Mouse (Mus musculus): Measurements from ENCODE around the gene Tmx1.

Tmx1 gene

GRCm38 (mm10) chr12:70452726-70453645 lies at the start of gene Tmx1:
Gene Tmx1, plus strand, starts transcription at chr12:70453095.
- peak; percentile 97 for DNase-seq

- no peak for DNase-seq
Measured at GRCm38 (mm10) chr12:70404327-70404726, 48.6 kb upstream of the Tmx1 start.

DNA sequence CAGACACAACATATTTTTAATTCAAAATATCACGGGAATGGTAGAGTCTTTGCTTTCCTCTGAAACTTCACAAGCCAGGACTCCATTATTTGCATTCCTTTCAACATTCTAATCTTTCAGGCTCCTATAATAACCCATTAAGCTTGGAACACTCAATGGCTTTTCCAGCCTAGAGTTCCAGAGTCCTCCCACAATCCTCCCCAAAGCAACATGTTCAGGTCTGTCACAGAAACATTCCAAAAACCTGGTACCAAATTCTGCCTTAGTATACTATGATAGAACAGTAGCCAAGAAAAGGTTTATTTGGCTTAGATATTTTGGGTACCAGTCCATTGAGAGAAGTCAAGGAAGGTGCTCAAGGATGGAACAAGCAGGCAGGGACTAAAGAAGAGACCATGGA lies 44.5 kb upstream of the Tmx1 start:
- no peak for DNase-seq

- no peak for DNase-seq
Measured at GRCm38 (mm10) chr12:70409600-70409999, 43.3 kb upstream of the Tmx1 start.

- peak; percentile 35 for DNase-seq
Measured at GRCm38 (mm10) chr12:70420216-70420615, 32.7 kb upstream of the Tmx1 start.

GRCm38 (mm10) chr12:70421028-70421427 lies 31.9 kb upstream of the Tmx1 start:
- DNase-seq: no peak

DNA sequence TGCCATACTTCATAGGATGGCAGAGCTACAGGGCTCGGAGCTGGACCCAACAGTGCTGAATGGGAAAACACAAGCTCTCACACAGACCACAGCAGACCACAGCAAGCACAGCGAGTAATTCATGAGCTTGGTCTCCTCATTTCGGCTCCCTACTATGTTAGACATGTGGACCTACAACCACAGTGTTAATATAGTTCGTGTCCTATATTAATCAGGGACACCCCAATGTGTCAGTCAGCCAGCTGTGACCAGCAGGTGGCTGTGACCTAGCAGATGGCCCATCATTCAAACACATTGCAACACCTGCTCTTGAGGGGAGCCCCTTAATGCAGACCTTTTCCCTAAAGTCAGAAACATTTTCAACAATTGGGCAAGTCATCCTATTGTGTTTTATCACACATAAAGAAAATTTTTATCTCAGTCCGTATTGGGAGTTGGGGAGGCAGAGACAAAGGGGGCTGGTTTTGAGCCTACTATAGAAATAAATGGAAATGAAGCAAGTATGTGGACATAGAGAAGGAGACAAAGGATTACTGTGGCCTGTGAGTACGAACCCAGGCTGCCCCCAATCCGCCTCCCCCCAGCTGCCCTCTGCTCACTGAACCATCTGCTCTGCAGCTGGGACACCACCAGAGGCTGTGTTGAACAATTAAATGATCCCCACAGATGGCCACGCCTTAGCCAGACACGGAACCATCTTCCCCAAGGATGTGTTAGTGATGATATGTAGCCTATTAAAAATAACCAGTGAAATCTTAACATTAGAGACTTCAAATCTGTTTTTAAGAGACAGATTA lies 30.4 kb upstream of the Tmx1 start:
- no peak for DNase-seq

DNA sequence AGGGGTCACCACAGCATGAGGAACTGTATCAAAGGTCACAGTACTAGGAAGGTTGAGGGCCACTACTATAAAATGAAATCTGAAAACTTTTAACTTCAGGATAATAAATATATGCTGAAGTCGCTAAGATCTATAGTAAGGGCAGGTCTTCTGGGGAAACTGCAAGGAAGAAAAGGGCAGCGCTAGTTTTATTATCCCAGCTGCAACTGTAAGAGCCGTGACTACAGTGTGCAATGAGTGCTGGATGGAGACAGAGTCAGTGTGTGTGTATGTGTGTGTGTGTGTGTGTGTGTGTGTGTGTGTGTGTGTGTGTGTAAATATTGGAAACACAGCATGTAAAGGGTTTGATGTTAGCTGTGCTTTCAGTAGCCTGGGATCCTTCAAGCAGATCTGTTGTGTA lies 25.0 kb upstream of the Tmx1 start:
- no peak for DNase-seq

DNA sequence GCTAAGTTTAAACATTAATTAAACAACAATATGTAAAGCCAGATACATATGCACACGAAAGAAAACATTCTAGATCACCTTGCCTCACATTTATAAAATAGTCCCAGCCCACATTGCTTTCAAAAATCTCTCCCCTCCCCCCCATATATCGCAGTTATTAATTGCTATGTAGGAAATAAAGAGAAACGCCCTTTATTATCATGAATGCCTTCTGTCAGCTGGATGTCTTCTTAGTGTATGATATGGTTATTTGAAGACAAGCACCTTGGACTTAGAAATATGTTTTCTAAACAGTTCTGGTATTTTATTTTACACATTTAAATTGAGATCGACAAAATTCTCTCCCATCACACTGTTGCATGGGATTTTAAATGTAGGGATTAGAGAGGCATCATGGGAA lies 23.3 kb upstream of the Tmx1 start:
- no peak for DNase-seq

DNA sequence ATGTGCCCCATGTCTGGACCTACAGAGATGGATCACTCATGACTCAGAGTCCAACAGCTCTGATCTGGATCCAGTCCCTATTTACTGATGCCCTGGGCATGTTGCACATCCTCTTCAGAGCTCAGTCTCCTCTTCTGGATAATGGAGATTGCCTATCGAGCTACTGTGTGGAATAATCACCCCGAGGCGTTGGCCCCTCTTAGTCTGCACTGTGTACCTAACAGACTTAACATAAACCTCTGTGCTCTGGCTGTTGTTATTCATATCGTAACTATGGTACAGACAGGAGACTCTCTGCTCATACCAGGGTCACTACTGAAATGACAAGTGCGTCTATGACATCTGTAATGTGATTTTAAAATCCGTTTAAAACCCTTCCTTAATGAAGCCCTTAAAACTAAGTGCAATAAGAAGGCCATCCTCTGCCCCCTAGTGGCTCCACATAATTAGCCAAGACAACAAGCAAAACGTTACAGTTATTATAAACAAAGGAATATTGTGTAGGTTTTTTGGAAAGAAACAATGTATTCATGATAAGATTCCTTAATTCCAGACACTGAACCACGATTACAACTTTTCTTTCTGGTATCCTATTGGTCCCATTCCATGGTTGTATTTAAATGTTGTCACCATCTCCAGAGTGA lies 22.5 kb upstream of the Tmx1 start:
- DNase-seq: peak; percentile 69

DNA sequence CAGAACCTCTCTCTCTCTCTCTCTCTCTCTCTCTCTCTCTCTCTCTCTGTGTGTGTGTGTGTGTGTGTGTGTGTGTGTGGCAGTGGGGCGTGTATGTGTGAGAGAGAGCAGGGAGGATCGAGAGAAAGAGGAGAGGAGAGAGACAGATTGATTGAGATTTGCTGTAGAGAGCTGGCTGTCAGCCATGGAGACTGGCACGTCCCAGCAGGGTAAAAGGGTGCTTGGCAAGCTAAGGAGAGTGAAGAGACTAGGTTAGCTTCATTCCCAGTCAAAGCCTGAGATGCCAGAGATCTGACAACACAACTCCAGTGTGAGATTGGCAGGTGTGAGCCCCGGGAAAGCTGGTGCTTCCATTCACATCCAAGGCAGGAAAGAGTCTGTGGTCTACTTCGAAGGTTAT lies 21.5 kb upstream of the Tmx1 start:
- no peak for DNase-seq

DNA sequence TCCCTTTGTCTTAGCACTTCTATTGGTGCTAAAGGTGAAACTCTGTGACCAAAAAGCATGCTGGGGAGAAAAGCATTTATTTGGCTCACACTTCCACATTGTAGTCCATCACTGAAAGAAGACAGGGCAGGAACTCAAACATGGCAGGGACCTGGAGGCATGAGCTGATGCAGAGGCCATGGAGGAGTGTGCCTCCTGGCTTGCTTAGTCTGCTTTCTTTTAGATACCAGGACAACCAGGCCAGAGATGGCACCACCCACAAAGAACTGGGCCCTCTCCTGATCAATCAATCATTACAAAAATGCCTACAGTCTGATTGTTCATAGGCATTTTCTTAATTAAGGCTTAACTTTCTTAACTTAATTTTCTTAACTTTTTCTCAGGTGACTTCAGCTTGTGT lies 2.9 kb upstream of the Tmx1 start:
- DNase-seq: no peak

DNA sequence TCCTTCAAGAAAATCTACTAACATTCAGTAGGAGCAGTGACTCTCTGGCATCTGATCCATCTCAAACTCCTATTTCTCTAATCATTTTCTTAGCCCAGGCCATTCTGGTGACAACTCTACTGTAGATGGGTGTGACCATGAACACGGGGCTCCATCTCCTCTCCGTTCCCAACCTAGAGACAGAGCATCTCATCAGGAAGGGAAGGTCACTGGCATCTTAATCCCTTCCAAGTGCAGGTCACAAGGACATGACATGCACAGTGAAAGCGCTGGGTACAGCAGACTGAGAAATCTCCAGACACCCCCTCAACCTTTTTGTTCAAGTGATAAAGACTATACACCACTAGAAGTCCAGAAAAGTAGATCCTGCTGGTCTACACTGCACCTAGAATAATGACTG lies 1.4 kb upstream of the Tmx1 start:
- DNase-seq: no peak

DNA sequence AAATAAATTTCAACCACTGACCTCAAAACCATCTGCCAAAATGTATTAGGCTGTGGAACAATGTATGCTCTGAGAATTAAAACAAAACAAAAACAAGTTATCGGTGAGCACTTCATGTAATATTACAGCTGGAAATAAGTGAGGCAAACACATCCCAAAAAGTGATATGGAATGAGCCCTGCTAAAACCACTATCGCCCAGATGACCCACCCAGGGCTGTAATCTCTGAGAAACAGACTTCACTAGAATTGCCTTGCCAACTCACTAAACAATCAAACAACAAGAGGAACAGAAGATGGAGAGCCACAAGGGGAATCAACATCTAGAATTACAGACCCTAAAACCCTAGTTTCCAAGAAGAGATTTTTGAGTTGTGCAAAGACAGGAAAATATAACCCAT lies 752 bp upstream of the Tmx1 start:
- no peak for DNase-seq

DNA sequence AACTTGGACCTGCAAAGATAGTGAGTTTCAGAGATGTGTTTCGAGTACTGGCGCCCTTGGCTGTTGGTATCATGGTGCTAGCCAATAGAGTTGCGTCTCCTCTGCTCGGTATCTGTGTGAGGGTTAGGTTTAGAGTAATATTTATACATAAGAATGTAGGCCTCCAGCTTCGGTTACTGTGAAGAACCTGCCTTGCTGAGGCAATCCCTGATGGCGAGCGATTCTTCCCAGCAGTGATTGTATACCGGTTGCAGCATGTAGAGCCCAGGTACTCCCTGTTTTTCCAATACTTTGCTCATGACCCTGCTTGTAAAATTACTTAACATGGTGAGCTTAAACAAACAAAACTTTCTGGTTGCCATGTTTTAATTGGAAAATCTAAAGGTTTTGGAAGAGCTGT lies 2.3 kb downstream of the Tmx1 start:
- no peak for DNase-seq

- no peak for DNase-seq
Measured at GRCm38 (mm10) chr12:70459546-70459945, 6.7 kb downstream of the Tmx1 start.

DNA sequence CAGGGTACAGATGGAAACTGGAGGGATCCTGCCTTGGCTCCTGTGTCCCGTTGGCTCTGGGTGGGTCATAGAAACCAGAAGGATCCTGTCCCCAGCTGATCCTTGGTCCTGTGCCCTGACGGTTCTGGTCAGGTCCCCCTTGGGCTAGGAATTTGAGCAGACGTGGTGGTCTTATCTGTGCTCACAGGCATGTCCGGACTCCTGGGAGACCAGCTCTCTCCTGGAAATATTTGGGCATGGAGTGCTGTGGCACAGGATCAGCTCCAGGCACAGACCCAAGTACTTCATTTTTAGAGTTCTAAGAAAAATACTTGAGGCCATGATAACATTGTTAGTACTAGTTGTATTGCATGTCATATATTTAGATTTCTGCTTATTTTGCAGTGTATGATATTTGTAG lies 11.1 kb downstream of the Tmx1 start:
- DNase-seq: no peak

DNA sequence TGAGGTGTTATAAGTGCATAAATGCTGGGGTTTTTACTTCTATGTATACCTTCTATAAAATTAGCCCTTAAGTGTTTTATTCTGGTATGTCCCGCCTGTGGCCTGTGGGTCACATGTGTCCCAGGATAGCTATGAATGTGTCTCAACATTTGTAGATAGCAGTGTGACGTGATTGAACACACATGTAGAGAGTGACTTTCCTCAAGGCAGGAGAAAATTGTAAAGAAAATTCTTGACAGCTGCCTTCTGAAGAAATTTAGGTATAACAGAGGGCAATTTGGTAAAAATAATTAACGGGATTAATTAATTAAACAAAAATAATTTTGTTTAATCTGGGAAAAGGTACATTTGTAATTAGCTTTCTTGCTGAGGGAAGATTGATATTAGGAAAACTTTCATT lies 22.4 kb downstream of the Tmx1 start:
- DNase-seq: no peak

DNA sequence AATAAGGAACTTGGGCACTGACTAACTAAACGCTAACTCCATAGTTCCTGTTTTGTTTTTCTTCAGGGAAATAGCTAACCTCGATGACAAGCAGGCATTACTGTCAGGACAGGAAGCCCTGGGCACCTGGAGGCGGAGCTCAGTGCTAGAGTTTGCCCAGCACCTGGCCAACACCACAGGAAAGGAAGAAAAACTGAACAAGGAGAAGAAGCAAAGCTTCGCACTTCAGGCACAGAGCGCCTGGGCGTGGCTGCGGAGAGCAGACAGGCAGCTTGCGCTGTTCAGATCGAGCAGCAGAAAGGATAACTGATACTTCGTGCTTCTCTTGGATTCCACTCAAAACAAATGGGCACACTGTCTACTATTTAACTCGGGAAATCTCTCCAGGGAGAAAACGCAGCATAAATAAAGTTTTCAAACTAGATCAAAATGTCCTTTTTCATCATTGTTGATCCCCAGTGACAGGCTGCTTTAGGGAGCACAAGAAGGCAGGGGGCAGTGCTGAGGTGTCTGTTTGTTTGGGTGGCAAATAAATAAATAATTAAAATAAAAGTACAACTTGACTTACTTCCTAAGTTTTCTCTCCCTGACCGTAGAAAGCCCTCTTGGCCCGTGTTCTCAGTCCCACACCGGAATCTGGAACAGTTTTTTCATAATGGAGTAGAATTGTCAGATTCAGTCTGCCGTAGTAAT lies 24.1 kb downstream of the Tmx1 start:
- DNase-seq: no peak

GRCm38 (mm10) chr12:70477593-70478287 lies 24.8 kb downstream of the Tmx1 start:
- peak; percentile 62 for DNase-seq

DNA sequence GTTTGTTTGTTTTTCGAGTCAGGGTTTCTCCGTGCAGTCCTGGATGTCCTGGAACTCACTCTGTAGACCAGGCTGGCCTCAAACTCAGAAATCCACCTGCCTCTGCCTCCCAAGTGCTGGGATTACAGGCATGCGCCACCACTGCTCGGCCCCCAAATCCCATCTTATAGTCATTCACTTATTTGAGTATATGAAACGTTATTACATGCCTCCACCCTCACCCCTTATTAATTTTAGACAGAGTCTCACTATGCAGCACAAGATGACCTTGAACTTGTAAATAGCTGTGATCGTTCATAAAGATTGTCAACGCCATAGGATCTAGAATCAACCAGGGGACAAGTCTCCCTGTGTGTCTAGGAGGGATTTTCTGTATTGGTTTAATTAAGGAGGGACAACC lies 33.1 kb downstream of the Tmx1 start:
- DNase-seq: no peak

DNA sequence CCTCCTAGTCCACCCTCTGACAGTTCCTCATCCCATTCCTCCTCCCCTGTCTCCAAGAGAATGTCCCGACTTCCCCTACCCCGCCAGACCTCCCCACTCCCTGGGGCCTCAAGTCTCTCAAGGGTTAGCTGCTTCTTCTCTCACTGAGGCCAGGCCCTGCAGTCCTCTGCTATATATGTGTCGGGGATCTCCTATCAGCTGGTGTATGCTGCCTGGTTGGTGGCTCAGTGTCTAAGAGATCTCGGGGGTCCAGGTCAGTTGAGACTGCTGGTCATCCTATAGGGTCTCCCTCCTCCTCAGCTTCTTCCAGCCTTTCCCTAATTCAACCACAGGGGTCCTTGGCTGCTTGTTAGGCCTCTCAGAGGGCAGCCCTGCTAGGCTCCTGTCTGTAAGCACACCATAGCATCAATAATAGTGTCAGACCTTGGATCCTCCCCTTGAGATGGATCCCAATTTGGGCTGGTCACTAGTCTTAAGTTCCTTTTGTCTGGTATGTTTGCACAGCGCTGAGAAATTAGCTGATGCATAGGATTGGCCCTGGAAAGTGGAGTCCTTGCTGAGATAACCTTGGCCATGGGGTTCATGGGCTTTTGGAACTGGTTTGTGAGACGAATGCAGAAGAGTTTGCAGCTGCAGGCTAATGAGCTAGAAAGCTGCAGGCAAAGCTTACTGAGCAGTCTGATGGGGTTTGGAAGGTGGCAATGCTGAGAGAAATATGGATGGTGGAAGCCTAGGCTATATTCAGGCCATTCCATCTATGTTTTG lies 34.0 kb downstream of the Tmx1 start:
- DNase-seq: no peak

Data from lung, postnatal 10 days (tissue).